Mouse (Mus musculus) heart, adult 2 months (tissue): Measurements from ENCODE around the gene Mllt11. TPM values are rescaled to one million over a fixed set of nuclear protein-coding genes. Genes with fewer than 3 reads are reported as not detected.

Experiments used
- DNase-seq, 2 experiments: peaks; one replicate each; pipeline ENCODE4 v3.0.0; 2021
- H3K27ac ChIP-seq: fragments of 200-600 bp; 2 replicates; pipeline ENCODE4 v1.8.1; 2022
- H3K27me3 ChIP-seq: fragments of 200-500 bp; 2 replicates; pipeline ENCODE4 v1.6.1; 2012; ENCODE audit warnings: mild to moderate bottlenecking, low read length, inconsistent platforms, mixed read lengths; ENCODE audit not compliant: control insufficient read depth, insufficient read depth
- H3K36me3 ChIP-seq: fragments of 200-500 bp; 2 replicates; pipeline ENCODE4 v1.6.1; 2012; ENCODE audit warnings: low read length, inconsistent platforms; ENCODE audit not compliant: control insufficient read depth, insufficient read depth
- H3K4me1 ChIP-seq: fragments of 200-500 bp; 2 replicates; pipeline ENCODE4 v1.6.1; 2011; ENCODE audit warnings: low read length; ENCODE audit not compliant: control insufficient read depth, insufficient read depth
- H3K4me3 ChIP-seq: fragments of 200-600 bp; 2 replicates; pipeline ENCODE4 v1.8.1; 2022
- H3K79me2 ChIP-seq: fragments of 200-500 bp; replicated peaks from 2 replicates; pipeline ENCODE4 v1.6.1; 2012; ENCODE audit warnings: mild to moderate bottlenecking, inconsistent platforms, low read length, moderate library complexity, mixed read lengths; ENCODE audit not compliant: control insufficient read depth, insufficient read depth
- H3K9ac ChIP-seq: fragments of 200-500 bp; 2 replicates; pipeline ENCODE4 v1.6.1; 2012; ENCODE audit warnings: low read depth, mild to moderate bottlenecking, control low read depth, inconsistent platforms, low read length, mixed read lengths
- CTCF ChIP-seq: fragments of 200-600 bp; IDR thresholded peaks from 2 replicates; pipeline ENCODE4 v1.8.1; 2022; ENCODE audit warnings: antibody characterized with exemption, mild to moderate bottlenecking, moderate library complexity
- EP300 ChIP-seq: fragments of 200-500 bp; IDR thresholded peaks from 2 replicates; pipeline ENCODE4 v1.6.1; 2011; ENCODE audit warnings: low read depth, low read length, control low read depth; ENCODE audit not compliant: insufficient read depth
- POLR2A ChIP-seq: fragments of 200-500 bp; IDR thresholded peaks from 2 replicates; pipeline ENCODE4 v1.6.1; 2011; ENCODE audit warnings: mild to moderate bottlenecking, low read depth, low read length, control low read depth; ENCODE audit not compliant: insufficient read depth
- WGBS: fragments of 180-500 bp; shearing (Covaris S2); methylation state at CpG from one replicate; pipeline ENCODE4 v1.1.7; 2018; 5-methylcytosine and 5-hydroxymethylcytosine counted together
- intact Hi-C: fragments of 180-260 bp; cut with DNase I; formaldehyde crosslinking; loops from one replicate; pipeline ENCODE4 v1.15.1; 2025
- polyA plus RNA-seq: library from polyadenylated mRNA; depleted of rRNA; stranded (reverse); fragments of >200 nt; gene quantifications from 2 replicates; pipeline ENCODE4 v1.2.3, GENCODE M21; 2012; rRNA removed
- total RNA-seq, 2 experiments: library from RNA; stranded (reverse); gene quantifications; 2 replicates each; pipeline ENCODE4 v1.2.3; 2021

Mllt11 gene
- total and polyA plus RNA-seq, 3 experiments = 5.6 to 13.7 (median 6.9) TPM

- Histone ChIP-seq H3K79me2 (no peaks in the 10 kb centered on the region), H3K4me3 (no peak overlapping the region), H3K4me1 (no peaks in the 10 kb centered on the region), H3K27me3 (no peaks in the 10 kb centered on the region; the same call in 1 of the 2 replicates), H3K27ac (no peak overlapping the region), H3K36me3 (no peaks in the 10 kb centered on the region), H3K9ac (no peak overlapping the region)
- 94% methylated on average over 10 of the region's 10 CpGs for WGBS
- DNase-seq = no peak
- intact Hi-C loops = no loop called here
- no peak for TF ChIP-seq POLR2A
- no peak for TF ChIP-seq EP300
- TF ChIP-seq CTCF = no peak
Measured at GRCm38 (mm10) chr3:95169996-95170395, 62.0 kb downstream of the Mllt11 start.

Other genes starting within 250 kb of the Mllt11 start
- gene Zfp687, start 216.7 kb downstream of the Mllt11 start, total RNA-seq = 10 to 100 TPM; 11.0 to 13.5 TPM
- gene Zfp687, start 216.7 kb downstream of the Mllt11 start, polyA plus RNA-seq = 10.6 and 10.9 TPM in 2 replicates
- gene Psmd4, start 189.6 kb downstream of the Mllt11 start, total RNA-seq = 100 to 1,000 TPM; 121 to 140 TPM
- 119 and 144 TPM in 2 replicates for gene Psmd4, start 189.6 kb downstream of the Mllt11 start, polyA plus RNA-seq
- 10 to 100 TPM; 15.8 to 16.8 TPM for gene Pip5k1a, start 125.2 kb downstream of the Mllt11 start, total RNA-seq
- 11.8 and 17.9 TPM in 2 replicates for gene Pip5k1a, start 125.2 kb downstream of the Mllt11 start, polyA plus RNA-seq
- 10 to 100 TPM; 31.8 to 36.5 TPM for gene Vps72, start 121.1 kb downstream of the Mllt11 start, total RNA-seq
- gene Vps72, start 121.1 kb downstream of the Mllt11 start, polyA plus RNA-seq = 34.5 and 39.2 TPM in 2 replicates
- 10 to 100 TPM; 22.6 to 30.9 TPM for gene Tmod4, start 107.7 kb downstream of the Mllt11 start, total RNA-seq
- gene Tmod4, start 107.7 kb downstream of the Mllt11 start, polyA plus RNA-seq = 23.3 and 25.6 TPM in 2 replicates
- 10 to 100 TPM; 28.3 to 32.1 TPM for gene Scnm1, start 98.2 kb downstream of the Mllt11 start, total RNA-seq
- gene Scnm1, start 98.2 kb downstream of the Mllt11 start, polyA plus RNA-seq = 46.8 and 67.9 TPM in 2 replicates
- gene Lysmd1, start 98.1 kb downstream of the Mllt11 start, total RNA-seq = 1 to 10 TPM; 4.5 to 6.3 TPM
- 5.8 and 7.8 TPM in 2 replicates for gene Lysmd1, start 98.1 kb downstream of the Mllt11 start, polyA plus RNA-seq
- gene Tnfaip8l2, start 89.8 kb downstream of the Mllt11 start, total RNA-seq = 1 to 10 TPM; 1.5 to 2.1 TPM
- 3.3 and 4.9 TPM in 2 replicates for gene Tnfaip8l2, start 89.8 kb downstream of the Mllt11 start, polyA plus RNA-seq
- gene Sema6c, start 71.7 kb downstream of the Mllt11 start, total RNA-seq = 1 to 10 TPM; 3.8 to 3.9 TPM
- 16.9 and 21.1 TPM in 2 replicates for gene Sema6c, start 71.7 kb downstream of the Mllt11 start, polyA plus RNA-seq
- gene Gabpb2, start 14.3 kb downstream of the Mllt11 start, total RNA-seq = 10 to 100 TPM; 13.5 to 14.1 TPM
- gene Gabpb2, start 14.3 kb downstream of the Mllt11 start, polyA plus RNA-seq = 8.6 and 15.8 TPM in 2 replicates
- 10 to 100 TPM; 16.8 to 18.9 TPM for gene Cdc42se1, start 3.4 kb downstream of the Mllt11 start, total RNA-seq
- 19.0 and 24.2 TPM in 2 replicates for gene Cdc42se1, start 3.4 kb downstream of the Mllt11 start, polyA plus RNA-seq
- gene Gm128, start 9.4 kb upstream of the Mllt11 start, total RNA-seq = not detected
- 0.16 and 0.26 TPM in 2 replicates for gene Gm128, start 9.4 kb upstream of the Mllt11 start, polyA plus RNA-seq
- not detected for gene Bnipl, start 19.0 kb upstream of the Mllt11 start, total RNA-seq
- gene Bnipl, start 19.0 kb upstream of the Mllt11 start, polyA plus RNA-seq = 0.12 and 0.25 TPM in 2 replicates
- 10 to 100 TPM; 17.5 to 21.3 TPM for gene Mindy1, start 49.2 kb upstream of the Mllt11 start, total RNA-seq
- gene Mindy1, start 49.2 kb upstream of the Mllt11 start, polyA plus RNA-seq = 32.2 and 36.9 TPM in 2 replicates
- gene Prune1, start 49.9 kb upstream of the Mllt11 start, total RNA-seq = 10 to 100 TPM; 23.4 to 26.1 TPM
- gene Prune1, start 49.9 kb upstream of the Mllt11 start, polyA plus RNA-seq = 28.4 and 45.8 TPM in 2 replicates
- under 1 TPM; 0.59 to 0.68 TPM for gene Anxa9, start 75.0 kb upstream of the Mllt11 start, total RNA-seq
- gene Anxa9, start 75.0 kb upstream of the Mllt11 start, polyA plus RNA-seq = 1.1 and 1.6 TPM in 2 replicates
- 10 to 100 TPM; 35.3 to 39.3 TPM for gene Cers2, start 82.6 kb upstream of the Mllt11 start, total RNA-seq
- gene Cers2, start 82.6 kb upstream of the Mllt11 start, polyA plus RNA-seq = 65.6 and 69.1 TPM in 2 replicates
- gene Setdb1, start 125.0 kb upstream of the Mllt11 start, total RNA-seq = 10 to 100 TPM; 10.4 to 12.2 TPM
- gene Setdb1, start 125.0 kb upstream of the Mllt11 start, polyA plus RNA-seq = 8.0 and 12.6 TPM in 2 replicates
- not detected for gene 4930558C23Rik, start 170.7 kb upstream of the Mllt11 start, total RNA-seq
- 0.26 TPM in 1 of 2 replicates, not detected in the other for gene 4930558C23Rik, start 170.7 kb upstream of the Mllt11 start, polyA plus RNA-seq
- gene Arnt, start 202.2 kb upstream of the Mllt11 start, total RNA-seq = 10 to 100 TPM; 37.4 to 41.5 TPM
- gene Arnt, start 202.2 kb upstream of the Mllt11 start, polyA plus RNA-seq = 26.2 and 34.1 TPM in 2 replicates